Mouse (Mus musculus) hindbrain, embryonic 16.5 days (tissue): ENCODE data around the gene Hbq1b. TPM values are rescaled to one million over a fixed set of nuclear protein-coding genes. Genes with fewer than 3 reads are reported as not detected.
A peak's percentile ranks its signal among the peaks of the same experiment; 100 is the strongest.
"Not testable (repeated sequence)": the region's sequence is repeated elsewhere in the genome, so short reads cannot be mapped to it uniquely, and the experiment has no call there.

Experiments
- ATAC-seq: fragments of 200-750 bp; cut with Nextera tagmentation; 2 replicates; pipeline ENCODE4 v1.8.0; 2017; ENCODE audit warnings: moderate TSS enrichment, moderate library complexity
- H3K27ac ChIP-seq: fragments of 300-500 bp; sonication (generic); 2 replicates; pipeline ENCODE4 v1.5.1; 2014; ENCODE audit warnings: low read depth, mild to moderate bottlenecking, control low read depth, low read length, moderate library complexity
- H3K27me3 ChIP-seq: fragments of 300-500 bp; sonication (generic); replicated peaks from 2 replicates; pipeline ENCODE4 v1.6.1; 2014; ENCODE audit warnings: low read length; ENCODE audit not compliant: control insufficient read depth, insufficient read depth
- H3K36me3 ChIP-seq: fragments of 300-500 bp; sonication (generic); 2 replicates; pipeline ENCODE4 v1.6.1; 2014; ENCODE audit warnings: mild to moderate bottlenecking, low read length, moderate library complexity, mixed read lengths; ENCODE audit not compliant: control insufficient read depth, insufficient read depth
- H3K4me1 ChIP-seq: fragments of 300-500 bp; sonication (generic); 2 replicates; pipeline ENCODE4 v1.6.1; 2014; ENCODE audit warnings: low read depth, low read length; ENCODE audit not compliant: control insufficient read depth, insufficient read depth
- H3K4me2 ChIP-seq: fragments of 300-500 bp; sonication (generic); 2 replicates; pipeline ENCODE4 v1.6.1; 2014; ENCODE audit warnings: mild to moderate bottlenecking, low read length, control low read depth, moderate library complexity
- H3K4me3 ChIP-seq: fragments of 300-500 bp; sonication (generic); 2 replicates; pipeline ENCODE4 v1.5.1; 2014; ENCODE audit warnings: mild to moderate bottlenecking, low read length, control low read depth, moderate library complexity
- H3K9ac ChIP-seq: fragments of 300-500 bp; sonication (generic); 2 replicates; pipeline ENCODE4 v1.6.1; 2014; ENCODE audit warnings: low read depth, mild to moderate bottlenecking, control low read depth, low read length, moderate library complexity
- H3K9me3 ChIP-seq: fragments of 300-500 bp; sonication (generic); 2 replicates; pipeline ENCODE4 v1.6.1; 2014; ENCODE audit warnings: mild to moderate bottlenecking, low read length, moderate library complexity; ENCODE audit not compliant: control insufficient read depth
- WGBS: fragments of 180-500 bp; shearing (Covaris S2); extraction: QIAGEN DNeasy Blood & Tissue Kit; methylation state at CpG from one replicate; pipeline ENCODE4 v1.1.7; 2014; 5-methylcytosine and 5-hydroxymethylcytosine counted together
- polyA plus RNA-seq: library from polyadenylated mRNA; unstranded; fragments of >200 nt; fragmentation: Nextera tagmentation; extraction: Ambion mirVana; gene quantifications from 2 replicates; pipeline ENCODE4 v1.2.1, GENCODE M21; 2015

Hbq1b gene
- polyA plus RNA-seq, 1 experiment from 2014 or later = 0.61 TPM

- H3K27me3 ChIP-seq, H3K4me2 ChIP-seq, H3K4me1 ChIP-seq, H3K9me3 ChIP-seq, ATAC-seq, H3K9ac ChIP-seq, H3K4me3 ChIP-seq, H3K36me3 ChIP-seq, H3K27ac ChIP-seq: not testable (repeated sequence)
- WGBS = 54% methylated on average over 2 of the region's 2 CpGs
Measured at GRCm38 (mm10) chr11:32297417-32297816, 10.7 kb downstream of the Hbq1b start.

GRCm38 (mm10) chr11:32297866-32298531 is 11.2 kb downstream of the Hbq1b start:
- H3K4me1 ChIP-seq = no peaks in the 10 kb centered on the region; the same call in 1 of the 2 replicates
- H3K9ac ChIP-seq = no peak overlapping the region
- no peak overlapping the region for H3K27ac ChIP-seq
- ATAC-seq = no peak
- WGBS = 97% methylated on average over 1 of the region's 1 CpGs
- no peak overlapping the region for H3K4me2 ChIP-seq
- H3K27me3 ChIP-seq = no peaks in the 10 kb centered on the region
- no peaks in the 10 kb centered on the region for H3K9me3 ChIP-seq
- H3K4me3 ChIP-seq = no peak overlapping the region
- H3K36me3 ChIP-seq = no peaks in the 10 kb centered on the region

- H3K4me3 ChIP-seq = no peak overlapping the region
- no peak overlapping the region for H3K27ac ChIP-seq
- H3K27me3 ChIP-seq = no peaks in the 10 kb centered on the region
- no peak overlapping the region for H3K9ac ChIP-seq
- no peak for ATAC-seq
- H3K4me2 ChIP-seq = no peak overlapping the region
- WGBS = 98% methylated on average over 2 of the region's 2 CpGs
- H3K36me3 ChIP-seq = no peaks in the 10 kb centered on the region
- H3K9me3 ChIP-seq = no peaks in the 10 kb centered on the region
- H3K4me1 ChIP-seq = no peaks in the 10 kb centered on the region; the same call in 1 of the 2 replicates
Measured at GRCm38 (mm10) chr11:32298532-32298918, 11.8 kb downstream of the Hbq1b start.

GRCm38 (mm10) chr11:32299865-32300264 is 13.1 kb downstream of the Hbq1b start, which contains the start of gene Hbq1a:
Gene Hbq1a, plus strand, starts transcription at chr11:32300069.
- not testable (repeated sequence) for H3K4me1 ChIP-seq, H3K36me3 ChIP-seq, H3K27me3 ChIP-seq, H3K9me3 ChIP-seq, H3K9ac ChIP-seq, H3K27ac ChIP-seq
- peak within 1 kb of the TSS; percentile 57 for H3K4me2 ChIP-seq
- peak within 1 kb of the TSS; percentile 32 for H3K4me3 ChIP-seq
- 6% methylated on average over 16 of the region's 16 CpGs for WGBS
- ATAC-seq = peak; percentile 75

- Histone ChIP-seq H3K9ac (no peak overlapping the region), H3K4me3 (peak overlapping the region; percentile 32), H3K9me3 (no peaks in the 10 kb centered on the region), H3K27ac (no peak overlapping the region), H3K4me1 (no peaks in the 10 kb centered on the region; the same call in 1 of the 2 replicates), H3K27me3 (no peaks in the 10 kb centered on the region), H3K36me3 (no peaks in the 10 kb centered on the region), H3K4me2 (peak overlapping the region; percentile 57)
- WGBS = 56% methylated on average over 14 of the region's 17 CpGs
- ATAC-seq = peak; percentile 41
Measured at GRCm38 (mm10) chr11:32300279-32301267, 13.8 kb downstream of the Hbq1b start.

- Histone ChIP-seq H3K9me3 (no peaks in the 10 kb centered on the region), H3K4me2 (no peak overlapping the region), H3K9ac (no peak overlapping the region), H3K27ac (no peak overlapping the region), H3K4me3 (no peak overlapping the region), H3K36me3 (no peaks in the 10 kb centered on the region), H3K27me3 (no peaks in the 10 kb centered on the region), H3K4me1 (no peaks in the 10 kb centered on the region; the same call in 1 of the 2 replicates)
- WGBS = 75% methylated on average over 1 of the region's 1 CpGs
- no peak for ATAC-seq
Measured at GRCm38 (mm10) chr11:32301506-32301905, 14.7 kb downstream of the Hbq1b start.

- WGBS = 41% methylated on average over 2 of the region's 2 CpGs
- Histone ChIP-seq H3K4me1 (no peaks in the 10 kb centered on the region; the same call in 1 of the 2 replicates), H3K27me3 (no peaks in the 10 kb centered on the region), H3K27ac (peak overlapping the region; percentile 6; the same call in 1 of the 2 replicates), H3K4me2 (no peak overlapping the region), H3K9me3 (no peaks in the 10 kb centered on the region), H3K36me3 (no peaks in the 10 kb centered on the region), H3K4me3 (no peak overlapping the region), H3K9ac (no peak overlapping the region)
- ATAC-seq = peak; percentile 68; the same call in 1 of the 2 replicates
Measured at GRCm38 (mm10) chr11:32302824-32303419, 16.2 kb downstream of the Hbq1b start.

- no peaks in the 10 kb centered on the region for H3K27me3 ChIP-seq
- 86% methylated on average over 1 of the region's 1 CpGs for WGBS
- ATAC-seq = no peak
- no peak overlapping the region for H3K9ac ChIP-seq
- H3K4me3 ChIP-seq = no peak overlapping the region
- no peak overlapping the region for H3K27ac ChIP-seq
- H3K4me1 ChIP-seq = no peaks in the 10 kb centered on the region; the same call in 1 of the 2 replicates
- no peaks in the 10 kb centered on the region for H3K36me3 ChIP-seq
- no peak overlapping the region for H3K4me2 ChIP-seq
- H3K9me3 ChIP-seq = no peaks in the 10 kb centered on the region
Measured at GRCm38 (mm10) chr11:32303455-32303854, 16.7 kb downstream of the Hbq1b start.

- Histone ChIP-seq H3K4me1 (no peaks in the 10 kb centered on the region; the same call in 1 of the 2 replicates), H3K27me3 (no peaks in the 10 kb centered on the region), H3K4me3 (no peak overlapping the region), H3K9me3 (no peaks in the 10 kb centered on the region), H3K4me2 (no peak overlapping the region), H3K27ac (no peak overlapping the region), H3K36me3 (no peaks in the 10 kb centered on the region), H3K9ac (no peak overlapping the region)
- no peak for ATAC-seq
- 75% methylated on average over 1 of the region's 1 CpGs for WGBS
Measured at GRCm38 (mm10) chr11:32307006-32307405, 20.2 kb downstream of the Hbq1b start.
